Mouse (Mus musculus): ENCODE results near the gene Prx. TPM values are rescaled to one million over a fixed set of nuclear protein-coding genes. Genes with fewer than 3 reads are reported as not detected.

Prx gene
- total RNA-seq, 2 experiments from 2014 or later = 0.95 to 0.97 TPM

DNA sequence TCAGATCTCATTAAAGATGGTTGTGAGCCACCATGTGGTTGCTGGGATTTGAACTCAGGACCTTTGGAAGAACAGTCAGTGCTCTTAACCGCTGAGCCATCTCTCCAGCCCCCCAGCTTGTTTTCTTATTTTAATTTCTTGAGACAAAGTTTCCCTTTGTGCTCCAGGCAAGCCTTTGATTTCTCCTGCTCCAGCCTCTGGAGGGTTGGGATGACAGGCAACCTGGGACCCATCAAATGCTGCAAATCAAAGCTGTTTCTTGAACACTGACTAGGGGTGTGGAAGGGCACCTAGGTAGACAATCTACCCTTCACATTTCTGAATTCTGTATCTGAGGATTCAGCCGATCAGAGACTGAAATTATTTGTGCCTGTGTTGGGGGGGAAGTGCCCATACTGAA lies 11.7 kb downstream of the Prx start:
- no peak for DNase-seq
- intact Hi-C loops (cut with DNase I) = no loop called here

DNA sequence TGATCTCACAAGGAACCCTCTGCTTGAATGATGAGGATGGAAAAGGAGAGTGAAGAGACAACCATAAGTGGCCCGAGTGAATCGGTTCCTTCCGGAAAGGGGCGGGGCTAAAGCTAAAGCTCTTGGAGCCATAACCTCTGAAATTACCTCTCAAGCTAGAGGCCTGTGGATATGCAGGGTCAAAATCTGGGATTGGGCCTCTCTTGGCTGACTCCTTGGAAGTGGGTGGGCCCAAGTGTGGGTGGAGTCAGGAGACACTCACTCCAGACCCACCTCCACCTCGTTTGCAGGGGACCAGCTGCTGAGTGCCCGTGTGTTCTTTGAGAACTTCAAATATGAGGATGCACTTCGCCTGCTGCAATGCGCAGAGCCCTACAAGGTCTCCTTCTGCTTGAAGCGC lies 15.8 kb downstream of the Prx start:
- intact Hi-C loops (cut with DNase I) = no loop called here
- DNase-seq = no peak

DNA sequence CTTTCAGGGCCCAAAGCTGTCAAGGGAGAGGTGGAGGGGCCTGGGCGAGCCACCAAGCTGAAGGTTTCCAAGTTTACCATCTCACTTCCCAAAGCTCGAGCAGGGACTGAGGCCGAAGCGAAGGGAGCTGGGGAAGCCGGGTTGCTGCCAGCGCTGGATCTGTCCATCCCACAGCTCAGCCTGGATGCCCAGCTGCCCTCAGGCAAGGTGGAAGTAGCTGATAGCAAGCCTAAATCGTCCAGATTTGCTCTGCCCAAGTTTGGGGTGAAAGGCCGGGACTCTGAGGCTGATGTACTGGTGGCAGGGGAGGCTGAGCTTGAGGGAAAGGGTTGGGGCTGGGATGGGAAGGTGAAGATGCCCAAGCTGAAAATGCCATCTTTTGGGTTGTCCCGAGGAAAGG lies 19.2 kb downstream of the Prx start:
- intact Hi-C loops (cut with DNase I) = no loop called here
- no peak for DNase-seq

DNA sequence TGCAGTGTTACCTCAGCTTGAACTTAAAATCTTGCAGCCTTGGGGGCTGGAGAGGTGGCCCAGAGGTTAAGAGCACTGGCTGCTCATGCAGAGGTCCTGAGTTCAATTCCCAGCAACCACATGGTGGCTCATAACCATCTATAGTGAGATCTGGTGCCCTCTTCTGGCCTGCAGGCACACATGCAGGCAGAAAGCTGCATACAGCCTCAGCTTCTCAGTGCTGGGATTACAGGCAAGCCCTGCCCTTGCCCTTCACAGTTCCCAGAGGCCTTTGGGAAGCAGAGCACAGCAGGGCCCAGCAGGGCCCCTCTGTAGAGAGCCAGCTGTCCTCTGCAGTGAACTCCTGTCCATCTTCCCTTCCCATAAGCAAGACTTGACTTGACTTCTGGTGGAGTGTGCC lies 21.0 kb downstream of the Prx start:
- DNase-seq = no peak
- intact Hi-C loops (cut with DNase I) = no loop called here

DNA sequence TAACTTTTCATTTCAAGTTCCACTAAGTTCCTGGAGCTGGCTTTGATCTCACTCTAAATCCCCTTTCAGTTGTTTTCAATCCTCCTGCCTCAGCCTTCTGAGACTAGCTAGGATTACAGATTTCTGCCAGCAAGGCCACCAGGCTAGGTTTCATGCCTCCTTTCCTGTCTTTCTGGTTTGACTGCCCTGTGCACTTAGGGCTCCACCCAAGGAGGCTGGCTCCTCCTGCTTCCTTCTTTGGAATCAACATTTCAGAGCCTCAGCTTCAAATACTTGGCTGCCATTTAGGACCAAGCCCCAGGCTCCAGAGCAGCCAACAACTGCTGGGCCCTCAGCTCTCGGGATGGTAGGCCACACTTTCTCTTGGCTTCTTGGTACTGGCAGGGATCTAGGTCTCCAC lies 21.5 kb downstream of the Prx start:
- DNase-seq = no peak
- intact Hi-C loops (cut with DNase I) = no loop called here

DNA sequence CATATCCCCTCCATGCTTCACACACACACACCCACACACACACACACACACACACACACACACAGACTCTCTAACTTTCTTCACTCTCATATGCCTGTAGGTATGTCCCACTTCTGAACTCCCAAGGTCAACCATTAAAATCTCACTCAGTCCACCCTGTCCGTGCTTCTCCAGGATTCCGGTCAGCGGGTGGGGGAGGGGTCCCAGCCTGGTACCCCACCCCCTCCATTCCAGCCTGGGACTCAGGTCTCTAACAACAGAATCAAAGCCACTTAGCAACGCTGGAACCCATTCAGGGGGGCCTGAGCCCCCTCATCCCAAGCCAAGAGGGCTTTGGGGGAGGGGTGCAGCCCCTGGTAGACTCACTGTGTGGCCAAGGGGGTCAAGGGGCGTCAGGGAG lies 23.8 kb downstream of the Prx start, which contains the start of gene Hipk4:
Hipk4 (plus strand) TSS at position 301 of the 400 bp plus-strand sequence.
- no peak for DNase-seq
- intact Hi-C loops (cut with DNase I) = no loop called here

DNA sequence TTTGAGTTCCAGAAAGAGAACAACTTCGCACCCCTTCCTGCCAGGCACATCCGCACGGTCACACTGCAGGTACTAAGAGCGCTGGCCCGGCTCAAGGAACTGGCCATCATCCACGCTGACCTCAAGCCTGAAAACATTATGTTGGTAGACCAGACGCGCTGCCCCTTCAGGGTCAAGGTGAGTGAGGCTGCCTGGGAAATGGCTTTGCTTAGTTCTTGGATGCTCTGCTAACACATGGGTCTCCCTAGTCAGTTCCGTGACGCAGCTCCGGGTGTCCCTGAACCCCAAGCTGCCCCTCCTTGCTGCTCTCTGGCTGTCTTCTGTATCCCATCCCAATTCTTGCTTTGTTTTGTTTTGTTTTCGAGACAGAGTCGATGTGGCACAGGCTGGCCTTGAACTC lies 24.7 kb downstream of the Prx start:
- intact Hi-C loops (cut with DNase I) = no loop called here
- no peak for DNase-seq

DNA sequence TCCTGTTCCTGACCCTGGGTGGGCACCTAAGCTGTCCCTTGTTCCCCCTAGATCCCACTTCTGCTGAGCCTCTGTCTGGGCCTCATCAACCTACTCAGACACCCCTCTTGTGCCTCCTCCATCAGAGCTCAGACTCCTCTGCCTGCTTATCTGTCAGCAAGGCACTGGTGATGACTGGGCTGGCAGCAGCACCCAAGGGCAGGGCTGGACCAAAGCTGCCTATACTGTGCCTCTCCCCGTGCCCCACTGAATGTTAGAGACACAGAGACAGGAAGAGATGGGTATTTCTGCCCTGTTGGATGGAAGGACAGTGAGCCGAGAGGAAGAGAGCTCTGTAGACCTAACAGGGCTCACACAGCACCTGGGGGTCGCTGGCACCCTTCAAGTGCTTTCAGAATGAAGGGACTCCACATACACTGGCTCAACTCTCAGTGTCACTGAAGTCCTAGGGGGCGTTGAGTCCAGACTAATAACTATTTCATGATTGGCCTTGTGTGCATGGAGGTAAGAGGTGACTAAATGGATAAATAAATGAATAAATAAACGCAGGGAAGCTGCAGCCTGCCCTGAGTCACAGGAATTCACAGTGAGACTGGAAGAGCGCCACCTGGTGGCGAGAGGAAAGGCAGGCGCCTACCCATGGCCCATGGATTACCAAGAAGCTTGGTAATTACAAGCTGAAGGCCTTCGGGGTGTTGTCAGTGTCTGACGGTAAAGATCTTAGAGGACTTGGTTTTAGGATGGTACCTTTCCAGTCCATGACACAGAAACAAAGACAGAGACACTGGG lies 27.1 kb downstream of the Prx start:
- intact Hi-C loops (cut with DNase I) = loop anchor here (1.0 to 2.0 kb wide), 3 partner anchors 51 to 190 kb away; no protein-coding TSS in a partner anchor
- DNase-seq = peak; percentile 77 to 78

DNA sequence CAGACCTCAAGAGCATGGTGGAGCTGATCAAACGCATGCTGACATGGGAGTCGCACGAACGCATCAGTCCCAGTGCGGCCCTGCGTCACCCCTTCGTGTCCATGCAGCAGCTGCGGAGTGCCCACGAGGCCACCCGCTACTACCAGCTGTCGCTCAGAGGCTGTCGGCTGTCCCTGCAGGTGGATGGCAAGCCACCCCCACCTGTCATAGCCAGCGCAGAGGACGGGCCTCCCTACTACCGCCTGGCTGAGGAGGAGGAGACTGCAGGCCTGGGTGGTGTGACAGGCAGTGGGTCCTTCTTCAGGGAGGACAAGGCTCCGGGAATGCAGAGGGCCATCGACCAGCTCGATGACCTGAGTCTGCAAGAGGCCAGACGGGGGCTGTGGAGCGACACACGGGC lies 29.9 kb downstream of the Prx start:
- intact Hi-C loops (cut with DNase I) = no loop called here

DNA sequence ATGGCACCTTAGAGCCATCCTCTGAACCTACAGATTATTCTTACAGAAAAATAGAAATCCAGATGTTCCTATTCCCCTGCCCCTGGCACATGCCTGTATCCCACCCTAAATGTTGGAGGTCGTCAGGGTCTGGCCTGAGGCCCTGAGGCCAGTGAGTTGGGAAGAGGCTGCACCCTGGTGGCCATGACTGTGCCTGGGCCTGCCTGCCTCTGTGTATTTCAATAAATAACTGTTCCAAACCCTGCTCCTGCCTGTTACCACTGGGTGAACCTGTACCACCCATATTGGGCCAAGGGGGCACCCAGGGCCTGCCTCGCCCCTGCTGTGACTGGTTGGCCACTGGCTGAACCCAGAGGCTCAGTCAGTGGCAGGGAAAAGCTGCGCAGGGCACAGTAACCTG lies 31.8 kb downstream of the Prx start:
- intact Hi-C loops (cut with DNase I) = no loop called here
- DNase-seq = no peak

More for the DNA sequence above, 29.9 kb downstream of the Prx start:
- DNase-seq = no peak

DNA sequence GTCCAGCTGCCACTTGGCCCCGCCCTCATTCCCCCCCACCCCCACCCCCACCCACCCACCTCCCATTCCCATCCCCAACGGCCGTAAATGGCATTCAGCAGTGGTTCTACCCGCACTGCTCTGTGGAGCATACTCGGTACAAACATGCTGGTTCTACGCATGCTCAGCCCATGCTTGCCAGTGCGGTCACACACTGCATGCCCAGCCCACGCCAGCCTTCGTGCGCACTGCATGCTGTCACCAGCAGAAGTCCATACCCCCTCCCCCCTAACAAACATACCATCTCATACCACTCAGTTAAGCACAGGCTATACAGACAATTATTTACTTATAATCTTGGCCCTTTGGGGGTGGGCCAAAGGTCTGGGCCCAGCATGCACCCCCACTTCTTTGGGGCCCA lies 32.6 kb downstream of the Prx start:
- intact Hi-C loops (cut with DNase I) = no loop called here

DNA sequence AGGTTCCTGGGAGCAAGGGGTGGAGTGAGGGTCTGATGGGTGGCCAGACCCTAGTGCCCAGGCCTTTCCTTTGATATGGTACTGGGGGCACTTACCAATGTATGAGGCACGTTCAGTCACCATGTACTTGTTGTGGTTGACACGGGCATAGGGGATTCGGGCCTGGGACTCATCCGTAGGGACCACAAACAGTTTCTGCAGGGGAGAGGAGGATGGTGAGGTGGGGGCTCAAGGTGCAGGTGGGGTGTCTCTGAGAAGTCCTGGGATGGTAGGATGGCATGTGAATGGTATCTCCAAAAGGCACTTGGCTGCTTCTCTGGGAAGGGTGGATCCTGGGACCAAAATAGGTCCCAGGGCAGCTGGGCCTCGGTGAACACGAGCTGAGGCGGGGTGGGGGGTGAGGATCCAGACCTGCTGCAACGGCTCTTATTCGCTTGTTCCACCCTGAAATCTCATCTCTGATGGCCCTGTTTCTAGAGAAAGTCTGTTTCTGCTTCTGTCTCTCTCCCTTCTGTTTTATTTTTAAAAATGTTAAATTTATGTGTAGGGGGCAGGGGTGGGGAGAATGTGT lies 33.4 kb downstream of the Prx start:
- DNase-seq = no peak
- intact Hi-C loops (cut with DNase I) = no loop called here

More for the DNA sequence above, 32.6 kb downstream of the Prx start:
- no peak for DNase-seq

DNA sequence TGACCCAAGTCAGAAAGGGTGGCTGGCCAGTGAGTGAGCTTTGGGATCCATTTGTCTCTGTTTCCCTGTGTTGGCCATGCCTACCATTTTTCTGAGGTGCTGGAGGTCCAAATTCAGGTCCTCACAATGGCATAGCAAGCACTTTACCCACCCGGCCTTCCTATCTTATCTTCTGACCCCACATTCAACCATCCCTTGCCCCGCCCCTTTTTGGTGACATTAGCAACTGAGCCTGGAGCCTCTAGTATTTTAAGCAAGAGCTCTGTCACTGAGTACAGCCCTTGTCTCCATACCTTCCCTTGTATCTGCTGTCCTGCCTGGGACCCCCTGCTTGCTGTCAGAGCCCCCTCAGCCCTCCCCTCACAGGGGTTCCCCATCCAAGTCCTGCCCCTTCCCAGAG lies 36.3 kb downstream of the Prx start:
- DNase-seq = no peak
- intact Hi-C loops (cut with DNase I) = no loop called here

DNA sequence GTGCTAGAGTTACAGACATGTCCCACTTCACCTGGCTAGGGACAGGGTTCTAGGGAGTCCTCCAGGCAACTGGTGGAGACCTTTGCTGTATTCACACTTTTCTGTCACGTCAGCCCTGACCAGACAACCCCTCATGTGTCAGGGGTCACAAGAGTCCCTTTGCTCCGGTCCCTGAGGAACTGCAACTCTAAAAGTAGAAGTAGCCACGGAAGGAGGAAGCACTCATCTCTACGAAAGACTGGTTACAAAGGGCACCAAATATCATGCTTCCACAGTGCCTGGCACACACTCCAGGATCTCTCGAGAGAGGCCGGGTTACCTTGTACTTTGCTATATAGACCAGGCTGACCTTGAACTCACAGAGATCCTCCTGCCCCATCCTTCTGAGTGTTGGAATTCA lies 37.5 kb downstream of the Prx start:
- DNase-seq = no peak
- intact Hi-C loops (cut with DNase I) = no loop called here

DNA sequence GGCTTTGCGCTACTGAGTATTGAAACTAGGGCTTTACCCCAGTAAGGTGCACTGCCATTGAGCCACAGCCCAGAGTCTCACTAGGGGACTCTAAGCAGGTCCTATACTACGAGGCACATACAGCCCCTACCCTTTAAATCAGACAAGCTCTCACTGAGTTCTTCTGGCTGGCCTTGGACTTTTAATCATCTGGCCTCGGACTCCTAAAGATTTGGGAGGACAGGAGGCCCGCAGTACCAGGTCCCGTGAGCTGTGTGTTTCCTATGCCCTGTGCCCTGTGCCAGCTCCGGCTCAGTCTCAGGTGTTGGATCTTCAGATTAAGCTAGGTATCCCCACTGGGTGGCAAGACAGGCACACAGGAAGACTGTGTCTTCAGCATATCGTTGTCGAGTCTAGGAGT lies 38.9 kb downstream of the Prx start:
- intact Hi-C loops (cut with DNase I) = no loop called here
- DNase-seq = no peak

DNA sequence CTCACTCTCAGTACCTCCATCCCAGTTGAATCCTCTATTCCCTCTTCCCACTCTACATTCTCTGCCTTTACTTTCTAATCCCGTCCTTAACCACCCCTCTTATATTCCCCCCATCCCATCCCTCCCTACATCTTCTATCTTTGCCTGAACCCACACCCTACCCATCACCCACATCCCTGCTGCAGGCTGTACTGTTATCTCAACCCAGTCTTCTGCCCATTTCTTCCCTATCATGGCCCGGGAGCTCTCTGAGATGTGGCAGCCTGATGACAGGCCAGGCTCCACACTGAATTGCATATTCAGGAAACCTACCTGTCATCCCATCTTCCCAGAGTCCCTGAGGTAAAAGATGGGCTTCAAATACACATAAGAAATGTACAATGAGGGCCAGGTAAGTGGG lies 39.7 kb downstream of the Prx start:
- no peak for DNase-seq
- intact Hi-C loops (cut with DNase I) = no loop called here

DNA sequence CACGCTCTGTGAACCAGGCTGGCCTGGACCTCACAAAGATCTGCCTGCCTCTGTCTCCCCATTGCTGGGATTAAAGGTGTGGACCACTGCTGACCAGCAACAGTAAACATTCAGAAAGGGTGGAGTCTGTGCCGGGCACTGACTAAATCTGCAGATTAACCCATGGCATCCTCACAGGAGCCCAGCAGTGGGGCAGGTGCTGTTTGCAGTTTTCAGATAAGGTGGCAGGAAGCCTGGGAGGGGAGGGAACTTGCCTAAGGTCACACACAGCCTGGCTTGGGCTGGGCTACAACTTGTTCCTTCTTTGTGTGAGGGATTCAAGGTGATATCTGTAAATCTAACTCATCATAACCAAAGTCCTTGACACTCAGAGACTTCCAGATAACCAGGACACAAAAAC lies 41.4 kb downstream of the Prx start:
- intact Hi-C loops (cut with DNase I) = no loop called here
- DNase-seq = no peak

DNA sequence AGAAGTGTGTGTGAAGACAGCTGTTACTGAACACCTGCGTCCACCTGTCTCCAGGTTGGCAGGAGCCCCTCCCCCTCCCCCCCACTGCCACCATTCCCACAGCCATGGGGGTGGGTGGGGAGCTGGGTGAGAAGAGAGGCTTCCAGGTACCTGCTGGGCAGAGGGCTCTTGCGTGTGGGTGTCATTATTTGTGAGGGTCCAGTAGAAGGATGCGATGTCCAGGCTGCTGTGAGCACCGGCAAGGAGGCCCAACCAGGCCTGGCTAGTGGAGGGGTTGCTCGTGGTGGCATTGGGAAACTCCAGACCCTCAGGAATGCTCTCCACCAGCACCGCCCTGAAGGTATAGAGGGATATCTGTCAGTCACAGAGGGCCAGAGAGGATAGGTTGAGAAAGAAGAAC lies 41.8 kb downstream of the Prx start:
- intact Hi-C loops (cut with DNase I) = no loop called here
- no peak for DNase-seq

DNA sequence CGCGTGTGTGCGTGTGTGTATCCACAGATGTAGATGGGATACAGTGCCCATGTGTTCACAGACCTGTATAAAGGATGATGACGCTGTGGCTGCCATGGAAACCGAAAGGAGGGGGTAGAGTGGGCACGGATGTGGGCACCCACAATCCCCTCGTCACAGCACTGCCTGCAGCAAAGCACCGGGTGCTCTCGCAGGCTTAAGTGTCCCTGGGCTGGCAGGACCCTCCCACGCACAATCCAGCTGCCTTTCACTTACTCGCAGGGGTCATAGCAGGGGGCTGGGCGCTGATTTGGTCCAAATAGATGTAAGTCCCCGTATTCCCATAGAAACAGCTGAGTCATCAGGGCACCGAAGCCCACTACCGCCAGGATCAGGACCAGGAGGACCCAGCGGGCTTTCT lies 42.3 kb downstream of the Prx start:
- DNase-seq = no peak
- intact Hi-C loops (cut with DNase I) = no loop called here

DNA sequence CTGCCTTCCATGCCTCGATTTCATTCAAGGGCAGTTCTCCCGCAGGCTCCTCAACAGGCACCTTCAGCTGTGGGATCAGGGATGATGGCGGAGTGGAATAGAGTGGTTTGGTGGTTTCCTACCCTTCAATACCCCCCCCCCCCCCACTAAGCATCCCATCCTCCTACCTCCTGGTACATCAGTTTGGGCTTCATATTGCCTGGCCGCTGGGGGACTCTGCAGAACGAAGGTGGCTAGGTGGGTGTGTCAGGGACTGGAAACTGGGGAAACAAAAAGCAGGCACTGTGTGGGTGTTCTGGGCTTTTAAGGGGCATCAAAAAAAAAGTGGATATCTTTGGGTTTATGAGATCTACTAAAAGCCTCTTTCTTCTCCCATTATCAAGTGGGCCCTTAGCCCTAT lies 42.8 kb downstream of the Prx start:
- intact Hi-C loops (cut with DNase I) = no loop called here
- no peak for DNase-seq

DNA sequence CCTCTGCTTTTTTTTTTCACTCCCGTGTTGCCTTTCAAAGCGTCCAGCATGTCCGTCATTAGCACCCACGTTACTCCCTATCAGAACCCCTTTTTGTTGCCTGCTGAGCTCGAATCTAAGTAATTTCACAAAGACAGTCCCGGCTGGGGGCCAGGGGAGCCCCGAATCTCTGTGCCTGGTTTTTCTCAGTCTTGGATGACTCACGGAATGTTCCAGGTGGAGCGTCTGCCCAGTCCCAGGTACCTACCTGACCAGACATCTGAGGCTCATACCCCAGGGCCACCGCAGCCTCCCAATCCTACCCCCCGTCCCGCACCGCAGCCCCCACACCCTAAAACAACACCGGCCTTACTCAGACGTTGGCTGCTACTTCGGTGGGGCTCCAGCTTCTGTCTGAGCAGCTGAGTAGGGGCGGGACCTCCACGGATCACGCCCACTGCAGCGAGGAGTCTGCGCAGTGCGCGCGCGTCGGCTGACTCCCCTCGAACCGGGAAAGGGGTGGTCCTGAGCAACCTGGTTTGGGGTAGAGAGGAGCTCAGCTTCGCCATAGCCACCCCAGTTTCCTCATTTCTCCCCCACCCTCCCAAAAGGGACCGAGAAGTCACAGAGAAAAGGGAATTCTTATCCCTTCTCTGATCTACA lies 43.4 kb downstream of the Prx start:
- intact Hi-C loops (cut with DNase I) = no loop called here

DNA sequence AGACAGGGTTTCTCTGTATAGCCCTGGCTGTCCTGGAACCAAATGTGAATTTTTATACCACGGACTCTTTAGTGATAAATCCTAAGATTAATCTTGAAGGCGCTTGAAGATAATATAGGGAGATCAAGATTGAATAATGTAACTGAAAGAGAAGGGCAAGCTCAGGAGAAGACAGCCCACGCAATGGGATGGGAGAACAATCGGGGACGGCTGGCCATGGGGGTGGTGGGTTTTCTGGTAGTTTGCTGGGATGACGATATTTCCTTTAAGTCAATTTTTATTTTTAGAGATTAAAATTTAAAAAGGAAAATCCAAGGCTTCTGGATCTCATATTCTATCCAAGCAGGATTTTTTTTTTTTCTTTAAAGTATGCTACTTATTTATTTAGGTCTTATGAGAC lies 43.9 kb downstream of the Prx start:
- intact Hi-C loops (cut with DNase I) = no loop called here
- DNase-seq = no peak

More for the DNA sequence above, 43.4 kb downstream of the Prx start:
- DNase-seq = peak; percentile 77 to 80

Measured in heart, postnatal 36 days (tissue).